Mouse (Mus musculus) liver, embryonic 14.5 days (tissue): ENCODE measurements around the gene Sord. TPM values are rescaled to one million over a fixed set of nuclear protein-coding genes. Genes with fewer than 3 reads are reported as not detected.
A peak's percentile ranks its signal among the peaks of the same experiment; 100 is the strongest.

ENCODE experiments used
- ATAC-seq: fragments of 200-750 bp; cut with Nextera tagmentation; 2 replicates; pipeline ENCODE4 v1.8.0; 2017; ENCODE audit warnings: moderate number of reproducible peaks, mild to moderate bottlenecking, moderate library complexity; ENCODE audit not compliant: insufficient read depth
- DNase-seq, 3 experiments: peaks; one replicate each; pipeline ENCODE4 v3.0.0-alpha.2; 2012 to 2013; ENCODE audit warnings: low read depth in 3 of 3, low spot score in 3 of 3
- H3K27ac ChIP-seq: fragments of 300-500 bp; sonication (generic); 2 replicates; pipeline ENCODE4 v1.5.1; 2014; ENCODE audit warnings: moderate library complexity, mild to moderate bottlenecking, control low read depth, inconsistent platforms
- H3K27me3 ChIP-seq: fragments of 300-500 bp; sonication (generic); 2 replicates; pipeline ENCODE4 v1.6.1; 2014; ENCODE audit warnings: mild to moderate bottlenecking, low read length, moderate library complexity; ENCODE audit not compliant: control insufficient read depth, insufficient read depth
- H3K36me3 ChIP-seq: fragments of 300-500 bp; sonication (generic); replicated peaks from 2 replicates; pipeline ENCODE4 v1.6.1; 2014; ENCODE audit warnings: low read depth; ENCODE audit not compliant: control insufficient read depth, insufficient read depth
- H3K4me1 ChIP-seq, 2 experiments: fragments of 200-500 bp in 1 of 2; fragments of 300-500 bp in 1 of 2; sonication (generic) in 1 of 2; replicated peaks; 2 replicates each; pipeline ENCODE4 v1.6.1; 2012 to 2014; ENCODE audit warnings: antibody characterized with exemption in 1 of 2, inconsistent platforms in 1 of 2, low read length in 1 of 2; ENCODE audit not compliant: control insufficient read depth in 2 of 2, insufficient read depth in 2 of 2
- H3K4me2 ChIP-seq: fragments of 300-500 bp; sonication (generic); 2 replicates; pipeline ENCODE4 v1.6.1; 2014; ENCODE audit warnings: low read depth, mild to moderate bottlenecking, control low read depth, moderate library complexity
- H3K4me3 ChIP-seq, 2 experiments: fragments of 200-500 bp in 1 of 2; fragments of 300-500 bp in 1 of 2; sonication (generic) in 1 of 2; 2 replicates each; pipeline ENCODE4 v1.5.1; 2012 to 2014; ENCODE audit warnings: low read depth in 2 of 2, low read length in 2 of 2, mild to moderate bottlenecking in 2 of 2, control low read depth in 1 of 2, inconsistent platforms in 1 of 2, moderate library complexity in 1 of 2; ENCODE audit not compliant: insufficient read depth in 1 of 2
- H3K9ac ChIP-seq: fragments of 300-500 bp; sonication (generic); replicated peaks from 2 replicates; pipeline ENCODE4 v1.6.1; 2014; ENCODE audit warnings: mild to moderate bottlenecking, control low read depth, moderate library complexity
- H3K9me3 ChIP-seq: fragments of 300-500 bp; sonication (generic); 2 replicates; pipeline ENCODE4 v1.6.1; 2016; ENCODE audit warnings: low read length, mixed read lengths; ENCODE audit not compliant: control insufficient read depth
- CTCF ChIP-seq: IDR thresholded peaks from 2 replicates; pipeline ENCODE4 v1.5.1; 2016; ENCODE audit warnings: antibody characterized with exemption, low read depth, control low read depth
- EP300 ChIP-seq: IDR thresholded peaks from 2 replicates; pipeline ENCODE4 v1.6.1; 2016; ENCODE audit warnings: antibody characterized with exemption, low read depth
- WGBS: fragments of 180-500 bp; shearing (Covaris S2); extraction: QIAGEN DNeasy Blood & Tissue Kit; methylation state at CpG from one replicate; pipeline ENCODE4 v1.1.7; 2014; ENCODE audit not compliant: insufficient replicate concordance; 5-methylcytosine and 5-hydroxymethylcytosine counted together
- polyA plus RNA-seq, 2 experiments: library from polyadenylated mRNA; depleted of rRNA in 1 of 2; stranded (reverse) in 1 of 2; unstranded in 1 of 2; fragments of >200 nt; fragmentation: Nextera tagmentation in 1 of 2; extraction: Ambion mirVana in 1 of 2; gene quantifications; 2 replicates each; pipeline versions ENCODE4 v1.2.1 to v1.2.3; 2012 to 2014

Gene Sord
- polyA plus RNA-seq, 2 experiments: 68.4 to 146 TPM

GRCm38 (mm10) chr2:122313536-122313935 is 79.0 kb downstream of the Sord start, which contains the start of gene Duoxa1:
Duoxa1 (minus strand) TSS chr2:122313730.
- no peak for TF ChIP-seq CTCF
- TF ChIP-seq EP300: no peak
- Histone ChIP-seq H3K36me3 (no peaks in the 10 kb centered on the region), H3K9me3 (no peaks in the 10 kb centered on the region), H3K4me2 (0 out of 2 replicates have a peak within 1 kb of the TSS, but pooled peaks have one; percentile 8), H3K27me3 (peaks cover 35% of the 10 kb centered on the region), H3K4me1 (no peaks in the 10 kb centered on the region), H3K27ac (no peak within 1 kb of the TSS), H3K4me3 (no peak within 1 kb of the TSS), H3K9ac (no peak within 1 kb of the TSS)
- DNase-seq (no peak), ATAC-seq (no peak)
- WGBS: 4% methylated on average over 23 of the region's 24 CpGs

Other genes with a start within 250 kb of the Sord start
- gene Eif3j1, start 206.2 kb upstream of the Sord start, polyA plus RNA-seq (2012; rRNA removed): 9.3 and 13.7 TPM in 2 replicates
- gene Eif3j1, start 206.2 kb upstream of the Sord start, polyA plus RNA-seq (2014; fragmentation: Nextera tagmentation; extraction: Ambion mirVana): 7.2 and 8.7 TPM in 2 replicates
- 2.4 and 2.5 TPM in 2 replicates for gene Spg11, start 116.4 kb upstream of the Sord start, polyA plus RNA-seq (2012; rRNA removed)
- 3.4 and 3.9 TPM in 2 replicates for gene Spg11, start 116.4 kb upstream of the Sord start, polyA plus RNA-seq (2014; fragmentation: Nextera tagmentation; extraction: Ambion mirVana)
- gene B2m, start 87.1 kb upstream of the Sord start, polyA plus RNA-seq (2012; rRNA removed): 156 and 227 TPM in 2 replicates
- gene B2m, start 87.1 kb upstream of the Sord start, polyA plus RNA-seq (2014; fragmentation: Nextera tagmentation; extraction: Ambion mirVana): 413 and 419 TPM in 2 replicates
- 0.08 TPM in 1 of 2 replicates, not detected in the other for gene Trim69, start 74.0 kb upstream of the Sord start, polyA plus RNA-seq (2012; rRNA removed)
- not detected in 2 replicates for gene Trim69, start 74.0 kb upstream of the Sord start, polyA plus RNA-seq (2014; fragmentation: Nextera tagmentation; extraction: Ambion mirVana)
- gene Patl2, start 48.6 kb upstream of the Sord start, polyA plus RNA-seq (2012; rRNA removed): 0.01 and 0.04 TPM in 2 replicates
- 0.11 TPM in 1 of 2 replicates, not detected in the other for gene Patl2, start 48.6 kb upstream of the Sord start, polyA plus RNA-seq (2014; fragmentation: Nextera tagmentation; extraction: Ambion mirVana)
- gene Terb2, start 48.5 kb upstream of the Sord start, polyA plus RNA-seq (2012; rRNA removed): not detected in 2 replicates
- not detected in 2 replicates for gene Terb2, start 48.5 kb upstream of the Sord start, polyA plus RNA-seq (2014; fragmentation: Nextera tagmentation; extraction: Ambion mirVana)
- 0.01 TPM in 1 of 2 replicates, not detected in the other for gene Duox2, start 63.7 kb downstream of the Sord start, polyA plus RNA-seq (2012; rRNA removed)
- not detected in 2 replicates for gene Duox2, start 63.7 kb downstream of the Sord start, polyA plus RNA-seq (2014; fragmentation: Nextera tagmentation; extraction: Ambion mirVana)
- not detected in 2 replicates for gene Duoxa2, start 64.2 kb downstream of the Sord start, polyA plus RNA-seq (2012; rRNA removed)
- gene Duoxa2, start 64.2 kb downstream of the Sord start, polyA plus RNA-seq (2014; fragmentation: Nextera tagmentation; extraction: Ambion mirVana): not detected in 2 replicates
- gene Duoxa1, start 79.0 kb downstream of the Sord start, polyA plus RNA-seq (2012; rRNA removed): not detected in 2 replicates
- gene Duoxa1, start 79.0 kb downstream of the Sord start, polyA plus RNA-seq (2014; fragmentation: Nextera tagmentation; extraction: Ambion mirVana): not detected in 2 replicates
- gene Duox1, start 80.9 kb downstream of the Sord start, polyA plus RNA-seq (2012; rRNA removed): not detected in 2 replicates
- not detected in 2 replicates for gene Duox1, start 80.9 kb downstream of the Sord start, polyA plus RNA-seq (2014; fragmentation: Nextera tagmentation; extraction: Ambion mirVana)
- 4.4 and 7.1 TPM in 2 replicates for gene Shf, start 134.4 kb downstream of the Sord start, polyA plus RNA-seq (2012; rRNA removed)
- gene Shf, start 134.4 kb downstream of the Sord start, polyA plus RNA-seq (2014; fragmentation: Nextera tagmentation; extraction: Ambion mirVana): 1.6 and 1.8 TPM in 2 replicates
- gene Slc28a2, start 191.7 kb downstream of the Sord start, polyA plus RNA-seq (2012; rRNA removed): 0.31 and 0.45 TPM in 2 replicates
- 0.77 and 0.86 TPM in 2 replicates for gene Slc28a2, start 191.7 kb downstream of the Sord start, polyA plus RNA-seq (2014; fragmentation: Nextera tagmentation; extraction: Ambion mirVana)